Mouse (Mus musculus): ENCODE measurements around the gene Zbtb1. TPM values are rescaled to one million over a fixed set of nuclear protein-coding genes. Genes with fewer than 3 reads are reported as not detected.

Gene Zbtb1
- polyA plus RNA-seq, 1 experiment: 8.8 TPM

DNA sequence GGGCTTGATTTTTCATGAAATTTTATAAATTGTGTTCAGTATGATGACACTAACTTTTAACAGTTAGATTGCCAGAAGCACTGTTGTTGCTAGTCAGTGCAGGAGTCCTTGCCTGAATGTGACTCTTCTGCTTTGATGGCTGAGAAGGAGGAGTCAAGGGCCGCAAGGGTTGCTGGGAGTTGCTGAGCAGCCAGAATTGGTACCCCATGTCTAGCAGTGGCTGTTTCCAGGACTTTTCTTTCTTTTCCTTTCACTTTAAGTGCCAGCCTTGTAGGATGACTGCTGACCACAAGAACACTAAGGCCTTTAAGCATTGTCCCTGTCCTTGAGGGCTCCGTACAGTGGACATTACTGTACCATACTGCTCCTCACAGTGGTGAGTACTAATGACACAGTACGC lies 7.7 kb downstream of the Zbtb1 start:
- peak overlapping the region; percentile 20; the same call in 1 of the 2 replicates for H3K4me3 ChIP-seq (ENCODE audit: insufficient read depth, low read length)
- H3K27ac ChIP-seq (ENCODE audit: insufficient read depth, low read depth, low read length): peak overlapping the region; percentile 60
- TF ChIP-seq POLR2A (IDR thresholded peaks at IDR 0.05; ENCODE audit: borderline replicate concordance, low read depth, low read length) (no peak), CTCF (IDR thresholded peaks at IDR 0.05; ENCODE audit: low read depth, low read length) (no peak)

DNA sequence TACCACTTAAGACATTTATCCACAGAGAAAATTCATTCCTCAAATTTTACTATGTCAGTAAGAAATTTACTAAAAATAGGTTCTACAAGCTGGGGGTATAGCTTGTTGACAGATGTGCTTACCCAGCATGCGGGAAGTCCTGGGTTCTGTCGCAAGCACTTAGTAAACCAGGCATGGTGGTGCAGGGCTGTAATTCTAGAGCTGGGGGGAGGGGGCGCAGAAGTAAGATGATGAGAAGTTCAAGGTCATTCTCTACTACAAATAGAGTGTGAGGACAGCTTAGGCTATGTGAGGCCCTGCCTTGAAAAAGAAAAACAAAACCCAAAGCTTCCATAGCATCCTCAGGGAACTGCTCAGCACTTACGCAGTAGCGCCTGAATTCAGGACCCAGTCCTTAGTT lies 8.5 kb downstream of the Zbtb1 start:
- H3K4me1 ChIP-seq (ENCODE audit: control insufficient read depth, insufficient read depth, low read length): peaks cover 40% of the 10 kb centered on the region
- no peak for TF ChIP-seq POLR2A (IDR thresholded peaks at IDR 0.05; ENCODE audit: borderline replicate concordance, low read depth, low read length)
- no peak for TF ChIP-seq CTCF (IDR thresholded peaks at IDR 0.05; ENCODE audit: low read depth, low read length)
- no peak overlapping the region for H3K27ac ChIP-seq (ENCODE audit: insufficient read depth, low read depth, low read length)
- no peak overlapping the region for H3K4me3 ChIP-seq (ENCODE audit: insufficient read depth, low read length)

More for the DNA sequence above, 7.7 kb downstream of the Zbtb1 start:
- H3K4me1 ChIP-seq (ENCODE audit: control insufficient read depth, insufficient read depth, low read length): peaks cover 45% of the 10 kb centered on the region

DNA sequence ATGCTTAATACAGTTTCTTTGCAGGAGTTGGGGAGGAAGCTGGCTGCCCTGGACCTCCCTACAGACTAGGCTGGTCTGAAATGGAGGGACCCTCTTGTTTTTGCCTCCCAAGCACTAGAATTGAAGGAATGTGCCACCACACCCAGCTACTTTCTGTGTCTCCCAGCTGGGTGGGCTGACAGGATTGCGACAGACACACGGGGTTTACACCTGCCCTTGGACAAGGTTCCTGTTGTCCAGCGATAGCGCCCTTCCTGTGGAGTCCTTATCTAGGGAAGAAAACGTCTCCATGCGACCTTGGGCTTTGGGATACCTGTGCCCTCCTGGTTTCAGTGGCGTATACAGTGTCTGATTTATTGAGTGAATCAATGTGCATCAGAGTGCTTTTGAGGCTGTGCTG lies 10.1 kb downstream of the Zbtb1 start:
- no peak for TF ChIP-seq POLR2A (IDR thresholded peaks at IDR 0.05; ENCODE audit: borderline replicate concordance, low read depth, low read length)
- peaks cover 32% of the 10 kb centered on the region for H3K4me1 ChIP-seq (ENCODE audit: control insufficient read depth, insufficient read depth, low read length)

DNA sequence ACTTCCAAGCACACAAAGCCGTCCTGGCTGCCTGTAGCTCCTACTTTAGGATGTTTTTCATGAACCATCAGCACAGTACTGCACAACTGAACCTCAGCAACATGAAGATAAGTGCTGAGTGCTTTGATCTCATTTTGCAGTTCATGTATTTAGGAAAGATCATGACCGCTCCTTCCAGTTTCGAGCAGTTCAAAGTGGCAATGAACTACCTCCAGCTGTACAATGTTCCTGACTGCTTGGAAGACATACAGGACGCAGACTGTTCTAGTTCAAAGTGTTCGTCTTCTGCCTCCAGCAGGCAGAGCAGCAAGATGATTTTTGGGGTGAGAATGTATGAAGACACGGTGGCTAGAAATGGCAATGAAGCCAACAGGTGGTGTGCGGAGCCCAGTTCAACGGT lies 15.3 kb downstream of the Zbtb1 start:
- TF ChIP-seq CTCF (IDR thresholded peaks at IDR 0.05; ENCODE audit: low read depth, low read length) (no peak), POLR2A (IDR thresholded peaks at IDR 0.05; ENCODE audit: borderline replicate concordance, low read depth, low read length) (no peak)
- H3K4me3 ChIP-seq (ENCODE audit: insufficient read depth, low read length): no peak overlapping the region
- no peak overlapping the region for H3K27ac ChIP-seq (ENCODE audit: insufficient read depth, low read depth, low read length)
- peaks cover 4% of the 10 kb centered on the region for H3K4me1 ChIP-seq (ENCODE audit: control insufficient read depth, insufficient read depth, low read length)

More for the DNA sequence above, 10.1 kb downstream of the Zbtb1 start:
- no peak overlapping the region for H3K27ac ChIP-seq (ENCODE audit: insufficient read depth, low read depth, low read length)
- H3K4me3 ChIP-seq (ENCODE audit: insufficient read depth, low read length): no peak overlapping the region

DNA sequence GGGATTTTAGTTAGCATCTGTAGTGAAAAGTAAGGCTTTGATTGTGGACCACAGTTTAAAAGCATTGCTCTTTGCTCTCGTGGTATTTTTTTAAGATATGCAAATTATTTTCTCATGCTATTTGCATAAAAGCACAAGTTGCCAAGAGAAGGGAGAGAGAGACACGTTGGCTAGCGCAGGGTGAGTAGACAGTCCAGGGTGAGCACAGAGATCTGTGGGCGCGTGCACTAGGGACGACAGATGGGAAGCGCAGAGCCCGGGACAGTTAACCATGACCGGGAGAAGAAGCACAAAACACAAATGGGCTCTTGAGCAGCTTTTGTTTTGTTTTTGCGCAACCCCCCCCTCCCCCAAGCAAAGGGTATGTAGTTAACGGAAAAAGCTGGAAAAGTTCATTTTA lies 18.7 kb downstream of the Zbtb1 start:
- TF ChIP-seq CTCF (IDR thresholded peaks at IDR 0.05; ENCODE audit: low read depth, low read length) (no peak), POLR2A (IDR thresholded peaks at IDR 0.05; ENCODE audit: borderline replicate concordance, low read depth, low read length) (no peak)
- no peak overlapping the region for H3K27ac ChIP-seq (ENCODE audit: insufficient read depth, low read depth, low read length)
- no peak overlapping the region for H3K4me3 ChIP-seq (ENCODE audit: insufficient read depth, low read length)
- peaks cover 24% of the 10 kb centered on the region for H3K4me1 ChIP-seq (ENCODE audit: control insufficient read depth, insufficient read depth, low read length)

DNA sequence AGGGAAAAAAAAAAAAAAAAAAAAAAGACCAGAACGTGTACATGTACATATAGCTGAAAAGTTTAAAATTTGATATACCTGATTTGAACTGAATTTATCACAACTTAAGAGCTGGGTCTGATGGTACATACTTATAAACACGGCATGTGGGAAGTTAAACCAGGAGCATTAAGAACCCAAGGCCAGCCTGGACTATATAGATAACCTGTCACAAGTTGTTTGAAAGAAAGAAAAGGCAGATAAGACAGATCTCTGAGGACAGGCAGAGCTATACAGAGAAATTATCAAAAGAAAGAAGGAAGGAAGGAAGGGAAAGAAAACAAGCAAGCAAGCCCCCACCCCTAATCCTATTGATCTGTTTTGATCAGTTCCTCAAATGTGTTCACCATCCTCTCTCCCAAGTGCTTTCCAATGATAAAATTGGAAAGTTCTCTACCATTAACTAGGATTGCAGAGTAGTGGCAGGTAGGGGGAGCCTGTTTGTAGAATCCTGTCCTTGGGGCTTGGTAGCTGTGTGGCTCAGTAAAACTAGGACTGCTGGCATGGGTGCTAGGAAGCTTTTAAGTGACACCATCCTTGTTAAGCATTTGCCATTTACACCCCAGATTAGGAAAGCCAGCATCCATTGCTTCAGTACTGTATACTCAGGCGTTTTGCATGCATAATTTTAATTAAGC lies 21.7 kb downstream of the Zbtb1 start:
- TF ChIP-seq CTCF (IDR thresholded peaks at IDR 0.05; ENCODE audit: low read depth, low read length) (no peak), POLR2A (IDR thresholded peaks at IDR 0.05; ENCODE audit: borderline replicate concordance, low read depth, low read length) (no peak)
- no peak overlapping the region for H3K27ac ChIP-seq (ENCODE audit: insufficient read depth, low read depth, low read length)
- no peak overlapping the region for H3K4me3 ChIP-seq (ENCODE audit: insufficient read depth, low read length)
- peaks cover 24% of the 10 kb centered on the region for H3K4me1 ChIP-seq (ENCODE audit: control insufficient read depth, insufficient read depth, low read length)

DNA sequence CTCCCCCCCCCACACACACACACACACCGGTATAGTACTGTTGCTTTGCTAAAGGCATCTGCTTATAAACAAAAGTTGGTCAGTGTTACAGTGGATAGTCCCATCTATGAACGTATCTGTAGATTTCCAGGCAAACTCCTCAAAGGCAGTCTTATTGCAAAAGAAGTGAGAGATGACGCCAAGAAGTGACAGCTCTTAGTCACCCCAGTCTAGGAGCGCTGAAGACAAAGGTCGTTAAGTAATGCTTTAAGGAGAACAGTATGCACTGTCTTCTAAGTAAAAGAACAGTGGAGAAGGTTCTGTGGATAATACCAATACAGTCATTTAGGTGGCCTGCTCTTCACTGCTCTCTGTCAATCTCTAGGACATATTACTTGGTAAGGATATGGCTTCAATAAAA lies 22.9 kb downstream of the Zbtb1 start:
- peak overlapping the region; percentile 16; the same call in 1 of the 2 replicates for H3K27ac ChIP-seq (ENCODE audit: insufficient read depth, low read depth, low read length)
- peaks cover 24% of the 10 kb centered on the region for H3K4me1 ChIP-seq (ENCODE audit: control insufficient read depth, insufficient read depth, low read length)
- no peak overlapping the region for H3K4me3 ChIP-seq (ENCODE audit: insufficient read depth, low read length)
- TF ChIP-seq CTCF (IDR thresholded peaks at IDR 0.05; ENCODE audit: low read depth, low read length): no peak

DNA sequence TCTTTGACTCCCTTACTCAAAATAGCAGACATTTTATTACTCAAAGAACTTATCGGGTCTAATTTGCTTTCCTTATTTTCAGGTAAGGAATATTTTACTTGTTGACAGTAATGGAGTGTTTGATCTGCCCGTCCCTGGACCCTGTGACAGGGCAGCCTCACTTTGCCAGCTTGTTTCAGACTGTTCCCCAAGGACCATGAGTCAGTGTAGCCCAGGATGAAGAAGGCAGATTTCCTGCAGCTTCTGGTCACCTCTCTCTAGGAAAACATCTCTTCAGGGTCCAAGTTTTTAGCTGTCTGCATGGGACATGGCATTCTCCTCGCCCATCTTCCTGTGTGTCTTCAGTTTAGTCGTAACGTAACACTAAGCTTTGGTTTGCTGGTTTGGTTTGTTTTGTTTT lies 27.2 kb downstream of the Zbtb1 start:
- no peak overlapping the region for H3K27ac ChIP-seq (ENCODE audit: insufficient read depth, low read depth, low read length)
- no peak overlapping the region for H3K4me3 ChIP-seq (ENCODE audit: insufficient read depth, low read length)
- TF ChIP-seq POLR2A (IDR thresholded peaks at IDR 0.05; ENCODE audit: borderline replicate concordance, low read depth, low read length): no peak
- TF ChIP-seq CTCF (IDR thresholded peaks at IDR 0.05; ENCODE audit: low read depth, low read length): no peak
- H3K4me1 ChIP-seq (ENCODE audit: control insufficient read depth, insufficient read depth, low read length): peaks cover 6% of the 10 kb centered on the region

DNA sequence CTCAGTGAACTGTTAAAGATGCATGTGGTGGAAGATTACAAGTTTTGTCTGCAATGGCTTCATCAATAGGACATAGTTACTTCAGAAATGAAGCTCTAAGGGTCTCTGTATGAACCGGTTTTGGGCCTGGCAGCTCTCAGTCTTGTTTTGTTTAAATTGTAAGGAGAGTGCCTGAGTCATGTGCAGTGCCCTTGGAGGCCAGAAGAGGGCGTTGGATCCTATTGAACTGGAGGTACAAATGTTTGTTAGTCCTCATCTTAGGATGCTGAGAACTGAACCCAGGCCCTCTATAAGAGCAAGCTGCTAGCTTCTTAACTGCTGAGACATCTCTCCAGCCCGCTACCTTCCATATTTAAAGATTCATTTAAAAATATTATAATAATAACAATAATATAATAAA lies 31.6 kb downstream of the Zbtb1 start:
- H3K4me3 ChIP-seq (ENCODE audit: insufficient read depth, low read length): no peak overlapping the region
- no peak overlapping the region for H3K27ac ChIP-seq (ENCODE audit: insufficient read depth, low read depth, low read length)
- peaks cover 11% of the 10 kb centered on the region for H3K4me1 ChIP-seq (ENCODE audit: control insufficient read depth, insufficient read depth, low read length)
- TF ChIP-seq CTCF (IDR thresholded peaks at IDR 0.05; ENCODE audit: low read depth, low read length): no peak
- no peak for TF ChIP-seq POLR2A (IDR thresholded peaks at IDR 0.05; ENCODE audit: borderline replicate concordance, low read depth, low read length)

DNA sequence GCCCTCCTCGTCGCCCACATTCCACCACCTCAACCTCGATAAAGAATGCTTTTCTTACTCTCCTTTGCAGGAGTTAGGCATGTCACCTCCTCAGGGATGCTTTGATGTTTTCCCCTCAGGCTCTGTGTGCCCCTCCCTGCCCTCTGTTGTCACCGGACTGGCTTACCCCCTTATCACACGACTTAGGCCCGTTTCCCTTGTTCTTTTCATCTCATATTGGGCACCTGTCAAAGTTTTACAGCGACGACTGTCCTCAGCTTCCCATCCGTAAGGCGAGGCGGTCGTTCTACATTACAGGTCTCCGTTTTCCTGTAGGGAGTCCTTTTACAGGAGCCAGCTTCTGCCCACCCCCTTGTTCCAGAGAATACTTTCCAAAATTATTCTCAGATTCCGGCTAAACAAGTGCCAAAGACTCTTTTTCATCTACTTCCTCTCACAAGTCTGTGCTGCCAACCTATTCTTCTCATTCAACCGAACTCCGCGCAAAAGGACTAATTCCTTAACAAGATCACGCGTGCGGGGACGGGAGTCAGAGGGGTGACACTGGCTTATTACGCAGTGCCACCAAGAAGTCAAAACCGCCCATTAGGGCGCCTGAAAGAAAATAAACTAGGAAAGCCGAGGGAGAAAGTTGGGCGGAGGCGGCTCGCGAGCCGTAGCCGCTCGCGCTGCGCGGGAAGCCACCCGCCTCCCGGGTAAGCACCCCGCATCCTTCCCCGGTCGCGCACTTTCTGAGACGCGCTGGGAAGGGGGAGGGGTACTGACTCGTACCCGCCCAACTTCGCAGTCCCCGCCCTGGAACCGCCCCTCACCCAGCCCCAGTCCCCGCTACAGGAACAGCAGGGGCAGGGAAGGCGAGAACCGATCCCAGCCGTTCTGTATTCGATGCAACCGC lies 33.2 kb downstream of the Zbtb1 start:
- Histone ChIP-seq H3K4me1 (ENCODE audit: control insufficient read depth, insufficient read depth, low read length) (peaks cover 11% of the 10 kb centered on the region), H3K4me3 (ENCODE audit: insufficient read depth, low read length) (peak overlapping the region; percentile 81), H3K27ac (ENCODE audit: insufficient read depth, low read depth, low read length) (peak overlapping the region; percentile 83)
- TF ChIP-seq POLR2A (IDR thresholded peaks at IDR 0.05; ENCODE audit: borderline replicate concordance, low read depth, low read length) (no peak), CTCF (IDR thresholded peaks at IDR 0.05; ENCODE audit: low read depth, low read length) (no peak)

All from bone marrow macrophage, adult 2 months (primary cell).